Mouse (Mus musculus): ENCODE results near the gene Card11.

The Card11 gene

GRCm38 (mm10) chr5:140852435-140852996 is 147.9 kb downstream of the Card11 start:
- no peak for DNase-seq (ENCODE audit: low spot score)

DNA sequence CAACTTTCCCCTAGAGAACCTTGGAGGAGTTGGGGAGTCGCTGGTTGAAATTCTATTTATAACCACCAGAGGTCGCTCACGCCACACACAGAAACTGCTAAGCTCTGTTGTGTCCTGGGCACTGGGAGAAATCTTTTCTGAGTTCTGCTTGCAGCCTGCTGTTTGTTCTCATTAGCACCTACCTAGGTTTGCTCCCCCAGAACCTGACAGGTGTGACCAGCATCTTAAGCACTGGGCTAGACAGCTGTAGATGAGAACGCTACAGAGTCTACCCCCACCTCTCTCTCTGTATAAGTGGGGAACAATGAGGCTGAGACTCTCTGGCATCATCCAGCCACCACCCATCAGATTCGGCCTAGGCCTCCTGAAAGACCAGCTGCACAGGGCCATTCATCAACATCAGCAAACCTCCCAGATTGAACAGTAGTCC is 153.1 kb downstream of the Card11 start:
- DNase-seq (ENCODE audit: low spot score): peak; percentile 61

DNA sequence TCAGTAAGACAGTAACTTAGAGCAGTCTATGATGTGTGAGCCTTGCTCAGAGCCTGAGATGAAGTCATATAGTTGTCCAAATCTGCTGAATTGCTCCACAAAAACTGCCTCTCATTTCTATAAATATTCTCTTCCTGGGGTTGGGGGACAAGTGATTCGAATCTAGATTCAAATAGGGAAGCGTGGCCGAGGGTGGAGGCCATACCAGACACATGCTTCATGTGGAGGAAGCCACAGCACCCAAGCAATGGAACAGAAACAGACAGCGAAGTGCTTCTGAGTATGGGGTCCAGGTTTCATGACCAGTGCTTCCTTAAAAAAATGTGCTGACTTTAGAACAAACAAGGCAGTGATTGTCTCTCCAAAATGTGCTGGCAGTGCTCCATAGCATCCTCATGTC is 158.4 kb downstream of the Card11 start:
- DNase-seq (ENCODE audit: low spot score): no peak

- DNase-seq (ENCODE audit: low spot score): no peak
Observed at GRCm38 (mm10) chr5:140831064-140831431, 169.3 kb downstream of the Card11 start.

DNA sequence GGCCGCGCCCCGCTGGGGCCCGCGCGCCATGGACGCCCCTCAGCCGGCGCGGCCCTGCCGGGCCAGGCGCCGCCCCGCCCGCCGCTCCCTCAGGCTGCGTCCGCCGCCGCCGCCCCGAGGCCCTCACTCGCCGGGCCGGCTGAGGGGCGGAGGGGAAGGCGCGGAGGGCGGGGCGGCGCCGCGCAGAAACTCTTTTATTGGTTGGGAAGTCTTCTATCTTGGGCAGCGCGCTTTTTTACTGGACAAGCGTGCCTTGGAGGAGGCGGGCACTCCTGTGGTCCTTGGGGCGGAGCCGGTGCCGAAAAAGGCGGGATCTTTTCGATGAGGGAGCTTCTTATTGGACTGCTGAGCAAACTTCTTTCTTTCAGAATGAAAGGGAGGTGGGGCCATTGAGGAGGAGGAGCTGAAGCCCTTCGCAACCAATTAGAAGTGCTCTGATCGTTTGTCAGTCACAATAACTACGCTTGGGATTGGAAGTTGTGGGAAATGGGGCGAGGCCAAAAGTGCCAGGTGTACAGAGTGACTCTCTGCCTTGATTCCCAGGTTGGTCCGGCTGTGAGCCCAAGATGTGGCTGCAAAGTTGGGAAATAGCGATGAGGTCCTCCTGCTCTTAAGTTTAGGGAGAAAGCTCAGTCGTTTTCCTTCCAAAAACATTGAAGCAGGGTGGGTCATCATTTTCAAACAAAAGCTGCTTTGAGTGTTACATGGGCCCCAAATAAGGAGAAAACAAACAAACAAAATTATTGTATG is 169.9 kb downstream of the Card11 start, which contains the start of gene Gna12:
Gene Gna12 (minus strand): TSS at position 118 of the 750 bp plus-strand sequence.
- peak; percentile 98 for DNase-seq (ENCODE audit: low spot score)

DNA sequence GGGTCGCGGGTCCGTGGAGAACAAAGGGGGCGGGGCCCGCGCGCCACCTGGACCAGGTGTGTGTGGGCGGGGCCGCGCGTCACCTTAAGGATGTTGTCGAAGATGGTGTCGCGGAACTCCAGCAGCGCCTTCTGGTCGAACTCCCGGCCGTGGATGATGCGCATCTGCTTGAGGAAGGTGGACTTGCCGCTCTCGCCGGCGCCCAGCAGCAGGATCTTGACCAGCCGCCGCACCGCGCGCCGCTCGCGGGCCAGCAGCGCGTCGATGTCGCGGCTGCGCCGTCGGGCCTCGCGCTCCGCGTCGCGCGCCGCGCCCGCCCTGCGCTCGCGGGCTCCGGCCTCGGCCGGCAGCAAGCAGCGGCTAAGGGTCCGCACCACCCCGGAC is 170.5 kb downstream of the Card11 start:
- DNase-seq (ENCODE audit: low spot score): peak; percentile 40

DNA sequence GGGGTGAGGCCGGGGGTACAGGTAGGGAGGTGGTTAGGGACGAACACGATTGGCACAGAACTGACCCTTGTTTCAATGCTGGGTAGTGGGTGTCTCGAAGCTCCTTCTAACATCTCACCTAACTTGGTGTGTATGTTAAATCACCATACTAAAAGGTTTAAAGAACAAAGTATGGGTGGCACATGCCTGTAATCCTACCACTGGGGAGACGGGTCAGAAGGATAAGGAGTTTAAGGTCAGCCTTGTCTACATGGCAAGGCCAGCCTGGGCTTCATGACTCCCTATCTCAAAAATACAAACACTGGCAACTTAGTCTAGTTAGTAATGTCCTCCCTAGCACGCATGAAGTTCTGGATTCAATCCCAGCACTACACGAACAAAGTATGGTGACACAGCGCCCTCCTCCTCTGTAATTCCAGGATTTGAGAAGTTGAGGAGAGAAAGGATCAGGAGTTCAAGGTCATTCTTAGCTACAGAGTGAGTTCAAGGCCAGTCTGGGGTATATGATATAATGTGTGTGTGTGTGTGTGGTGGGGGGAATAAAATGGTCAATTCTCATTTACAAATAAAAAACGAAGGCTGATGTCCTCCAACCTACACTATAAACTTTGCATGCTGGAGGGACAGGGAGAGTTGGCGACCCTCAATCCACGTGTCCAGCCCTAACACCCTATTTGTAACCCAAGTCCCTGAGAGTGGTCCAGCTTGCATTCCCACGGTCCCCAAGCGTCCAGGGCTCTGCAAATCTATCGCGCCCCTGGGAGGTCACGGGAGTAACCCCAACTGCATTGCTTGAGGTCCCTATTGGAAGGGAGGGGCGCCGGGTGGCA is 171.1 kb downstream of the Card11 start:
- DNase-seq (ENCODE audit: low spot score): no peak

DNA sequence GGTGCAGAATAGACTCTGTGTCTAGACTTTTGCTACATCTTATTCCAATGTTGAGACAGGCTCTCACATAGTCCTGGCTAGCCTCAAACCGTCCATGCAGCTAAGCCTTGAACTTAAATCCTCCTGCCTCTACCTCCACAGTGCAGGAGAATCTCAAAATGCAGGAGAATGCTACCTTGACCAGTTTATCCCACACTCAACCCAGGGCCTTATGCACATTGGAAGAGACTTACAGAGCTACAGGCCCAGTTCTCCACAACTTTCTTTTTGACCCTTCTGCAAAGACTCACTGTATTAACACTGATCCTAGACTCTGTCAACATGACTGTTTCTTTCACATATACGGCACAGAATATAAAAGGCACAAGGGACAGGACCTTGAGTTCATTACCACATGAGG is 172.0 kb downstream of the Card11 start:
- no peak for DNase-seq (ENCODE audit: low spot score)

- DNase-seq (ENCODE audit: low spot score): no peak
Observed at GRCm38 (mm10) chr5:140827896-140828295, 172.5 kb downstream of the Card11 start.

GRCm38 (mm10) chr5:140827413-140827812 is 173.0 kb downstream of the Card11 start:
- DNase-seq (ENCODE audit: low spot score): no peak

GRCm38 (mm10) chr5:140826796-140827195 is 173.6 kb downstream of the Card11 start:
- no peak for DNase-seq (ENCODE audit: low spot score)

DNA sequence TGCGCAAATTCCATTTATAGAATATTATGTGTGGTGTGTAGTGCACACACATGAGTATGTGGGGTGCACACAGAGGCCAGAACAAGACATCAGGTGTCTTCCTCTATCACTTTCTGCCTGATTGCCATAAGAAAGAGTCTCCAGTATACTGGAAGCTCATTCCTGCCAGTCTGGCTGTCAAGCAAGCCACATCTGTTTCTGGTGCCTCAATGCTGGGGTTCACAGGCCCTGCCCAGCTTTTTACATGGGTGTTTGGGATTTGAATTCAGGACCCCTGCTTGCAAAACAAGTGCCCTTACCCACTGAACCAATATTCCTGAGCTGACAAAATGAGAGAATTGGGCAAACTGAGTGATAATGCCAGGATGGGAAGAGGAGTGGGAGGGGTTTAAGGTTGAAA is 174.3 kb downstream of the Card11 start:
- DNase-seq (ENCODE audit: low spot score): no peak

DNA sequence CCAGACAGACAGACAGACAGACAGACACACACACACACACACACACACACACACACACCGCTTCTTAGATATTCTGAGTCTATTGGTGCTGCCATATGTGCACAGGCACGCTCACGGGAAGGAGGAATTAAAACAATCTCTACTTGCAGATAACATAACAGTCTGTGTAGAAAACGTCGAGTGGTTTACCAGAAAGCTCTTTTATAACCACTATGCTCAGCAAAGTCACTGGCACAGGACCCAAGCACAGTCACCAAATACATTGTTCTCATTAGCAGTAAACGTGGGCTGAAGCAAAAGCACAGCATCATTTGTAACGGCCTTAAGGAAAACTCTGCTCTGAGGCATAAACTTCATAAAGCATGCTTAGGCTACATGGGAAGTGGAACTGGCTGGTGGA is 176.3 kb downstream of the Card11 start:
- DNase-seq (ENCODE audit: low spot score): no peak

GRCm38 (mm10) chr5:140823386-140823785 is 177.0 kb downstream of the Card11 start:
- DNase-seq (ENCODE audit: low spot score): no peak

All from T-cell, adult 2 months (primary cell).